In genomic region chr10:94829407-94829806, GRCm38 (mm10) we compare ENCODE assay signal across 8 mouse cellular contexts.
DNase-seq lines count a peak whose midpoint lies in the region; ATAC-seq lines count a peak whose summit lies in the region.

No protein-coding gene starts in this region.

- no peaks in the 10 kb centered on the region for H3K9me3 ChIP-seq in neural tube, embryonic 13.5 days
- H3K9me3 ChIP-seq in heart, embryonic 12.5 days (replicated peaks) = no peaks in the 10 kb centered on the region
- H3K9me3 ChIP-seq in liver, embryonic 16.5 days (replicated peaks; ENCODE audit: control insufficient read depth, low read length) = no peaks in the 10 kb centered on the region

- H3K4me3 ChIP-seq in neural tube, embryonic 13.5 days = no peak overlapping the region
- H3K4me3 ChIP-seq in heart, embryonic 12.5 days = no peak overlapping the region
- H3K4me3 ChIP-seq in liver, embryonic 16.5 days (ENCODE audit: low read depth, low read length) = no peak overlapping the region

- WGBS in neural tube, embryonic 13.5 days = 66% methylated on average over 6 of the region's 6 CpGs
- 31% methylated on average over 6 of the region's 6 CpGs for WGBS in heart, embryonic 12.5 days
- WGBS in liver, embryonic 16.5 days (ENCODE audit: insufficient replicate concordance) = 33% methylated on average over 6 of the region's 6 CpGs

- H3K36me3 ChIP-seq in neural tube, embryonic 13.5 days = peaks cover 44% of the 10 kb centered on the region
- H3K36me3 ChIP-seq in heart, embryonic 12.5 days = 0 out of 2 replicates have a peak, but pooled peaks cover 6% of the 10 kb centered on the region
- no peaks in the 10 kb centered on the region for H3K36me3 ChIP-seq in liver, embryonic 16.5 days (ENCODE audit: control insufficient read depth, insufficient read depth)

- ATAC-seq in neural tube, embryonic 13.5 days (ENCODE audit: low read depth) = peak; percentile 80
- ATAC-seq in common myeloid progenitor, adult 5-6 weeks (replicated peaks; ENCODE audit: low read depth, poor library complexity, severe bottlenecking) = peak; percentile 59
- peak; percentile 75 for ATAC-seq in heart, embryonic 12.5 days (ENCODE audit: insufficient number of reproducible peaks, low FRiP score)
- peak; percentile 35; the same call in 1 of the 2 replicates for ATAC-seq in liver, embryonic 16.5 days (ENCODE audit: low read depth)

- H3K4me1 ChIP-seq in neural tube, embryonic 13.5 days (replicated peaks) = peaks cover 31% of the 10 kb centered on the region
- peaks cover 16% of the 10 kb centered on the region for H3K4me1 ChIP-seq in heart, embryonic 12.5 days (replicated peaks)
- no peaks in the 10 kb centered on the region; the same call in 1 of the 2 replicates for H3K4me1 ChIP-seq in liver, embryonic 16.5 days (ENCODE audit: control insufficient read depth, low read depth, low read length)

- peak overlapping the region; percentile 72 for H3K27ac ChIP-seq in neural tube, embryonic 13.5 days (replicated peaks)
- peak overlapping the region; percentile 82 for H3K27ac ChIP-seq in heart, embryonic 12.5 days (ENCODE audit: poor library complexity, severe bottlenecking)
- 0 out of 2 replicates have a peak overlapping the region, but pooled peaks have one; percentile 5 for H3K27ac ChIP-seq in liver, embryonic 16.5 days (ENCODE audit: low read length)

- H3K4me2 ChIP-seq in neural tube, embryonic 13.5 days = no peak overlapping the region
- 0 out of 2 replicates have a peak overlapping the region, but pooled peaks have one; percentile 4 for H3K4me2 ChIP-seq in heart, embryonic 12.5 days
- peak overlapping the region; percentile 21; the same call in 1 of the 2 replicates for H3K4me2 ChIP-seq in liver, embryonic 16.5 days (ENCODE audit: low read depth, low read length)

- H3K27me3 ChIP-seq in neural tube, embryonic 13.5 days = no peaks in the 10 kb centered on the region
- H3K27me3 ChIP-seq in heart, embryonic 12.5 days (replicated peaks) = no peaks in the 10 kb centered on the region
- no peaks in the 10 kb centered on the region for H3K27me3 ChIP-seq in liver, embryonic 16.5 days (ENCODE audit: control insufficient read depth, insufficient read depth, low read depth, low read length)

- no peak for DNase-seq in neural tube, embryonic 10.5 days (ENCODE audit: extremely low spot score, low spot score)
- DNase-seq in kidney, postnatal 25 days = peak; percentile 78 to 81
- DNase-seq in ovary, postnatal 10 days (ENCODE audit: low spot score) = peak; percentile 81
- DNase-seq in thymus, postnatal 14 days = peak; percentile 82

- H3K9ac ChIP-seq in neural tube, embryonic 13.5 days = no peak overlapping the region
- no peak overlapping the region for H3K9ac ChIP-seq in heart, embryonic 12.5 days
- H3K9ac ChIP-seq in liver, embryonic 16.5 days (ENCODE audit: low read depth, low read length) = no peak overlapping the region

Comparison
In these comparisons a context has a peak if more than half of its experiments do, and no peak if none do; other contexts are left out.
1. H3K27ac ChIP-seq: peak in every context shown above with its lines; median percentile 82 in heart, embryonic 12.5 days; 72 in neural tube, embryonic 13.5 days; 5 in liver, embryonic 16.5 days.